Mouse (Mus musculus): ENCODE results near the gene Lsm2. TPM values are rescaled to one million over a fixed set of nuclear protein-coding genes. Genes with fewer than 3 reads are reported as not detected.
"Not testable (repeated sequence)": the region's sequence is repeated elsewhere in the genome, so short reads cannot be mapped to it uniquely, and the experiment has no call there.

Gene Lsm2
- polyA plus RNA-seq, 1 experiment = 93.3 TPM

- peak; percentile 48 for TF ChIP-seq POLR2A (IDR thresholded peaks at IDR 0.05; ENCODE audit: low read depth, low read length)
- H3K4me1 ChIP-seq (ENCODE audit: control insufficient read depth, insufficient read depth, low read length) = not testable (repeated sequence)
- Histone ChIP-seq H3K4me3 (ENCODE audit: insufficient read depth, low read length) (peak overlapping the region; percentile 81), H3K27ac (ENCODE audit: insufficient read depth, low read length) (peak overlapping the region; percentile 96)
Measured at GRCm38 (mm10) chr17:34999871-35000716, 18.4 kb downstream of the Lsm2 start.

GRCm38 (mm10) chr17:35000717-35001451 is 19.2 kb downstream of the Lsm2 start, which contains the start of gene Vars:
Gene Vars (plus strand): TSS chr17:35000987.
- Histone ChIP-seq H3K4me1 (ENCODE audit: control insufficient read depth, insufficient read depth, low read length) (peaks cover 6% of the 10 kb centered on the region; the same call in 1 of the 2 replicates), H3K4me3 (ENCODE audit: insufficient read depth, low read length) (peak within 1 kb of the TSS; percentile 81), H3K27ac (ENCODE audit: insufficient read depth, low read length) (peak within 1 kb of the TSS; percentile 96)
- no peak for TF ChIP-seq CTCF (IDR thresholded peaks at IDR 0.05; ENCODE audit: borderline replicate concordance, insufficient read depth, low read length)
- peak; percentile 85 for TF ChIP-seq POLR2A (IDR thresholded peaks at IDR 0.05; ENCODE audit: low read depth, low read length)

GRCm38 (mm10) chr17:35001452-35002152 is 19.9 kb downstream of the Lsm2 start:
- peak overlapping the region; percentile 96 for H3K27ac ChIP-seq (ENCODE audit: insufficient read depth, low read length)
- H3K4me1 ChIP-seq (ENCODE audit: control insufficient read depth, insufficient read depth, low read length) = peaks cover 6% of the 10 kb centered on the region; the same call in 1 of the 2 replicates
- H3K4me3 ChIP-seq (ENCODE audit: insufficient read depth, low read length) = peak overlapping the region; percentile 81
- TF ChIP-seq CTCF (IDR thresholded peaks at IDR 0.05; ENCODE audit: borderline replicate concordance, insufficient read depth, low read length) = no peak
- TF ChIP-seq POLR2A (IDR thresholded peaks at IDR 0.05; ENCODE audit: low read depth, low read length) = peak; percentile 29

DNA sequence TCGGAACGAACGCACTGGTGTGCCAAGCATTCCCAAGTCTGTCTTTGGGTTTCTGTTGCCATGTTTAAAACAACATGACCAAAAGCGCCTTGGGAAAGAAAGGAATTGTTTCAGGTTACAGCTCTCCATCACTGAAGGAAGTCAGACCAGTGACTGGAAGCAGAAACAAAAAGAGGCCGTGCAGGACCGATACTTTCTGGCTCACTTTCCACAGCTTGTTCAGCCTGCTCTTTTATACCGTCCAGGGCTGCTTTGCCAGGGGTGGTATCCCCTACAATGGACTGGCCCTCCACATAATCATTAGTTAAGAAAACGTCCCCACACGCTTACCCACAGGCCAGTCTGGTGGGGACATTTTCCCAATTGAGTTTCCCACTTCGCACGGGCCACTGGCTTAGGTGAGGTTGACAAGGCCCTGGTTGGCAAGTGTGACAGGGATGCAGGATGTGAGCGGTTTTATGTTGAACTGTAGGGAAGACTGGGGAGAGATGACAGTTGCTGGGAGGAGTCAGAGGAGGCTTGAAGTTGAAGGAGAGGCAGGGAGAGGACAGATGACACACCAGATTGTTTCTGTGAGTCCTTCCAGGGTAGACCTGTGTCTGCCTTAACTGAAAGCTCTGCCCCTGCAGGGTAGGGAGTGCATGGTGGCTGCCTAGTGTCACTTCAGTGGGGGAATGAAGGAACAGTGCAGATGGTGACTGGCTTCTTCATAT is 20.6 kb downstream of the Lsm2 start:
- TF ChIP-seq POLR2A (IDR thresholded peaks at IDR 0.05; ENCODE audit: low read depth, low read length) = peak; percentile 52; the same call in 1 of the 2 replicates
- no peak for TF ChIP-seq CTCF (IDR thresholded peaks at IDR 0.05; ENCODE audit: borderline replicate concordance, insufficient read depth, low read length)
- Histone ChIP-seq H3K27ac (ENCODE audit: insufficient read depth, low read length) (peak overlapping the region; percentile 96), H3K4me1 (ENCODE audit: control insufficient read depth, insufficient read depth, low read length) (peaks cover 4% of the 10 kb centered on the region; the same call in 1 of the 2 replicates), H3K4me3 (ENCODE audit: insufficient read depth, low read length) (peak overlapping the region; percentile 81)

- Histone ChIP-seq H3K4me3 (ENCODE audit: insufficient read depth, low read length) (peak overlapping the region; percentile 81), H3K27ac (ENCODE audit: insufficient read depth, low read length) (no peak overlapping the region), H3K4me1 (ENCODE audit: control insufficient read depth, insufficient read depth, low read length) (peaks cover 4% of the 10 kb centered on the region; the same call in 1 of the 2 replicates)
- TF ChIP-seq CTCF (IDR thresholded peaks at IDR 0.05; ENCODE audit: borderline replicate concordance, insufficient read depth, low read length) = no peak
- TF ChIP-seq POLR2A (IDR thresholded peaks at IDR 0.05; ENCODE audit: low read depth, low read length) = no peak
Measured at GRCm38 (mm10) chr17:35003022-35003838, 21.6 kb downstream of the Lsm2 start.

GRCm38 (mm10) chr17:35004075-35004717 is 22.5 kb downstream of the Lsm2 start:
- H3K4me3 ChIP-seq (ENCODE audit: insufficient read depth, low read length) = no peak overlapping the region
- H3K4me1 ChIP-seq (ENCODE audit: control insufficient read depth, insufficient read depth, low read length) = peaks cover 2% of the 10 kb centered on the region; the same call in 1 of the 2 replicates
- no peak overlapping the region for H3K27ac ChIP-seq (ENCODE audit: insufficient read depth, low read length)
- TF ChIP-seq CTCF (IDR thresholded peaks at IDR 0.05; ENCODE audit: borderline replicate concordance, insufficient read depth, low read length) (no peak), POLR2A (IDR thresholded peaks at IDR 0.05; ENCODE audit: low read depth, low read length) (no peak)

- no peak for TF ChIP-seq CTCF (IDR thresholded peaks at IDR 0.05; ENCODE audit: borderline replicate concordance, insufficient read depth, low read length)
- TF ChIP-seq POLR2A (IDR thresholded peaks at IDR 0.05; ENCODE audit: low read depth, low read length) = no peak
- H3K4me1 ChIP-seq (ENCODE audit: control insufficient read depth, insufficient read depth, low read length) = no peaks in the 10 kb centered on the region; the same call in 1 of the 2 replicates
Measured at GRCm38 (mm10) chr17:35005158-35005557, 23.5 kb downstream of the Lsm2 start.

DNA sequence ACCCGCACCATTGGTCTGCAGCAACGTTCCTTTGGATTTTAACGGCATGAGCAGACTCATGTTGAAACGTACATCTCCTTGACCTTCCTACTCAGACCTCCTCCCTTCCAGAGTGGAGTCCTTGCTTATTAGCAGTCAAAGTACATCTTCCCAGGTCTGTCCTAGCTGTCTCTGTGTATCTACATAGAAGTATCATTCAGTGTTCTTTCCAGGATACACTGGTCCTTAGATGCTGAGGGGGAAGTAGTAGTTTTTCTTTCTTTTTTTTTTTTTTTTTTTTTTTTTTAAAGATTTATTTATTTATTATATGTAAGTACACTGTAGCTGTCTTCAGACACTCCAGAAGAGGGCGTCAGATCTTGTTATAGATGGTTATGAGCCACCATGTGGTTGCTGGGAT is 24.2 kb downstream of the Lsm2 start:
- H3K4me3 ChIP-seq (ENCODE audit: insufficient read depth, low read length); H3K27ac ChIP-seq (ENCODE audit: insufficient read depth, low read length): not testable (repeated sequence)

More at GRCm38 (mm10) chr17:35005158-35005557, 23.5 kb downstream of the Lsm2 start:
- H3K4me3 ChIP-seq (ENCODE audit: insufficient read depth, low read length) = no peak overlapping the region
- no peak overlapping the region for H3K27ac ChIP-seq (ENCODE audit: insufficient read depth, low read length)

More for the DNA sequence above, 24.2 kb downstream of the Lsm2 start:
- H3K4me1 ChIP-seq (ENCODE audit: control insufficient read depth, insufficient read depth, low read length) = not testable (repeated sequence)

Data from embryonic fibroblast, embryonic 13.5 days (primary cell).